Mouse (Mus musculus): ENCODE results near the gene Stk25.

DNA sequence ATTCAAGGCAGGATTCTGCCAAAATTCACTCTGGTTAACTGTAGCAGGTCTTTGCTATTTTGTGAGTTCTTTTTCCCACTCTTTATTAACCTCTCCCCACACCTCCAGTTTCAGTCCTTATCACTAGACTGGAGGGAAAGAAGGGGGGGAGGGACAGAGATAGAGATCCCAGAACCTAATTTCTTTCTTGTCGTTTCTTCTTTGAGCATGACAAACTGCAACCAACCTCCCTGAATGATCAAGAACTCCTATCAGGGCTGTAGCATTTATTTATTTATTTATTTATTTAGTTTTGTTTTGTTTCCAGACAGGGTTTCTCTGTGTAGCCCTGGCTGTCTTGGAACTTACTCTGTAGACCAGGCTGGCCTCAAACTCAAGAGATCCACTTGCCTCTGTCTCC is 43.6 kb upstream of the Stk25 start:
- TF ChIP-seq TAL1 (IDR thresholded peaks at IDR 0.05; ENCODE audit: low read length) (no peak), GATA1 (IDR thresholded peaks at IDR 0.05; ENCODE audit: low read length) (no peak)
